Mouse (Mus musculus) mouse embryonic stem cell (cell line): Measurements from ENCODE around the gene Sap30l.

Experiments used
- in situ Hi-C, 2 experiments: fragments of 300-500 bp; cut with MboI; formaldehyde crosslinking; loops; 1 replicate in 1 of 2; 3 replicates in 1 of 2; pipeline ENCODE4 v1.14.3; 2019 to 2020; ENCODE audit warnings: low sequenced_read_pairs in 2 of 2, low pct_unique_long_range_greater_than_20kb in 1 of 2, mixed read lengths in 1 of 2; ENCODE audit not compliant: unreplicated experiment in 1 of 2

The Sap30l gene

DNA sequence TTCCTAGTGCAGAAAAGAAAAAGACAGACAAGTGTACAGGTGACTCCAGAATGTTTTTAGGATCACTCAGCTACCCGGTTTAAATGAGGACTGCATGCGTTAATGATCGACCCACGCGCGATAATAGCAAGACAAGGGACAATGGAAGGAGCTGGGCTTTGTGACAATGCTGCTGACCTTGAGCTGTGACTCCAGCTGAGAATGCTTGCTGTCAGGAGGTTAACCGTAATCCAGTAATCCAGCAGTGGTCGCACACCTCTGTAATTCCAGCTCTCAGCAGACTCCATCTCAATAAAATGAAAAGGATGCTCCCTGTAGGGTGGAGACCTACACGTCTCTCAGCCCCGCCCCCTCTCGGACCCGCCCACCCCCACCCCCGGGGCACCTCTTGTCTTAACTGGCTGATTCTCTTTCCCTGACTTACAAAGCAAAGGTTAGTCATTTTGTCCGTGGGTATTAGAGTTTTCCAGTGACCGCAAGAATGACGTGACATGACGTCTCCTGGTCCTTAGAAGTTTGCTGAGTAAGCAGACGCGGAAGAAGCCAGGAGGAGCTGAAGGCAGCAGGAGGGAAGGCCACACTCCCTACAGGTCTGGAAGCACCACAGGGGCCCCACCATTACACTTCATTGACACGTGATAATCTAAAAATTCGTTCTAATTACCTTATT lies 10.4 kb upstream of the Sap30l start:
- in situ Hi-C loops, result no loop called here

DNA sequence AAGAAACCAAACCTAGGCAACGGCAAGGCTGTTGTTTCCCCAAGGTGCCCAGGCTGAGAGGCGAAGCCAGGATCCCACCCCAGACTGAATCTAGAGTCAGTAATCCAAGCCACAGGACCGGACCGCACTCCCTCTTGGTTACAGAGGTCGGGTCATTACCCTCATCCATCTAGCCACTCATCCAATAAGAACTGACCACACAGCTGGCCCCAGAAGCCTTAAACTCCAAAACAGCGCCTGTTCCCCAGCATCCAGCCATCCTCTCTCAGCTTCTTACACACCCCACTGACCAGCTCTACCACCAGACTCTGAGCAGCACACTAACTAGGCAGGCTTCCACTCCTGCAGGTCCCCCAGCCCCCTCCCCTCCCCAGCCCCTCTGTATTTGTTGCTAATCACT lies 6.4 kb upstream of the Sap30l start:
- in situ Hi-C loops, result no loop called here

DNA sequence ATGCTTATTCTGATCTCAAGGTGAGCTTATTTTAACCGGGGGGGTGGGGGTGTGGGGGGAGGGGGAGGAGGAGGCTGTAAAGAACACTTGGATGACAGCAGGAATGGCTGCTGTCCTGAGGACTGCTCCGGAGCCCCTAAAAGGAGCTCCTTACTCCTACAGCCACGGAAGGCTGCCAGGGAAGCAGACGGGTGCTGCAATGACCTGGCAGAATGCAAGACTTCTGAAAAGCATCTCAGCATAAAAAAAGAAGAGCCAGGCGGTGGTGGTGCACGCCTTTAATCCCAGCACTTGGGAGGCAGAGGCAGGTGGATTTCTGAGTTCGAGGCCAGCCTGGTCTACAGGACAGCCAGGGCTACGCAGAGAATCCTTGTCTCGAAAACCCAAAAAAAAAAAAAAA lies 3.6 kb upstream of the Sap30l start:
- in situ Hi-C loops, result no loop called here

DNA sequence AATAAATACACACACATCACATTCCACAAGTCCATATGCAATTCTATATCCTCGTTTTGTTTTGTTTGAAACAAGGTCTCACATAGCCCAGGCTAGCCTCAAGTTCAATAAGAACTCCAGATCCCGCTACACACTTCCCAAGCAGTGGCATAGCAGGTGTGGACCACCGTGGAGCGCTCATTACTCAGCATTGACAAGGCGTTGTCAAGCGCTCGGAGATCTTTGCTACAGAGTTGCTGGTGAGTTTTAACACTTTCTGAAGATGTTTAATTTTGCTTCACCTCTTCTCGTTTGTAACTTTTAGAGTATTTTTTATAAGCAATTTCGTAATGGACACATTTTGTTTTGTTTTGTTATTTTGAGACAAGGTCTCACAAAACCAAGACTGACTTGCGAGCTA lies 2.0 kb upstream of the Sap30l start:
- in situ Hi-C loops, result no loop called here

DNA sequence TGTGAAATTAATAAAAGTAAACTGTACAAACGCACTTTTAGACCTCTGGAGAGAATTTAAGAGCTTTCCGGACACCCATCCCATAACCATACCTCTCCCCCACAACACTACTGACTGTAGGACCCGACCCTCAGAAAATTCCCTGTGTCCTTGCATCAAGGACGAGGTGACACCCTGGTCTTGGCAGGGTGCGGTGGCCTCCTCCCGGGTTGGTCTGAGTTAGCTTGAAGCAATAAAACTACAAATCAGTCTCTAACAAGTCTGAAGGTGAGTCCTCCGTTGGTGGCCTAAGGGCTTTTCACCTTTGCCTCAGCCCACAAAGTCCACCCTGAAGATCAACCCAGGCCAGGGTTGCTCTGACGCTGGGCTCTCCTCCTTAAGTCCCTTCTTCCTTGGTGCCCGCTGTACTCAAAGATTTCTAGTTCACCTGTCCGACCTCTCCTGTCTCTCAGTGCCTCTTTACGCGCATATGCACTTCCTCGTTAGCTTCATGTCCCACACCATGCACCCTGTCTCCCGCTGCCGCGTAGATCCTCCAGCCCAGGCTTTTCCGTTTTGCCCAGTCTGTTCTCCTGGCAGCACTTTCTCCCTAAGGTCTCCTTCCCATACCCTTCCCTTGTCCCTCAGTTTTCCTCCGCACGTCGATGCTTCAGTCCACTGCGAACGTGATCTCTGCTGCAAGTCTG lies 1.0 kb upstream of the Sap30l start:
- in situ Hi-C loops, result no loop called here

DNA sequence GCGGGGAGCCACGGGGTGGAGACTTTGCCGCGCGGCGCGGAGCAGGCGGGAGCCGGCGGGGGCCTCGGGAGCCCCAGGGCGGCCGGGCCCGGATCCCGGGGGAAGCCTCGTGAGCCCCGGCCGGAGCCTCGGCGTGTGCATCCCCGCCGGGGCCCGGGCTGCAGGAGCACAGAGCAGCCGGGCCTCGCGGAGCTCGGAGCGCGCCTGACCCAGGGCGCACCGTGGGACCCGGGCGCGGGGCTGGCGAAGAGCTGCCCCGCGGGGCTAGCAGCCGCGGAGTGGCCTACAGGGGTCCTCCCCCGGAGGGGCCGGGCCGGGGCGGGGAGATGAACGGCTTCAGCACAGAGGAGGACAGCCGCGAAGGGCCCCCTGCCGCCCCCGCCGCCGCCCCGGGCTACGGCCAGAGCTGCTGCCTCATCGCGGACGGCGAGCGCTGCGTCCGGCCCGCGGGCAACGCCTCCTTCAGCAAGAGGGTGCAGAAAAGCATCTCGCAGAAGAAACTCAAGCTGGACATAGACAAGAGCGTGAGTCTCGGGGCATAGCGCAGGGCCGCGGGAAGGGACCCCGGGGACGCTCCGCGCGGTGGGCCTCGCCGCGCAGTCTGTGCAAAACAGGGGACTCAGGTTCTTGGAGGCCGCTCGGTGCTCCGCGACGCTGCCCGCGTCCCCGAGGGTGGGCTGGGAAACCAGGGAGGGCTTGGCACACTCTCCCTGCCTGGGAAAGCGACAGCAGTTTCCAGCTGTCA lies 501 bp downstream of the Sap30l start:
- in situ Hi-C loops, result no loop called here

DNA sequence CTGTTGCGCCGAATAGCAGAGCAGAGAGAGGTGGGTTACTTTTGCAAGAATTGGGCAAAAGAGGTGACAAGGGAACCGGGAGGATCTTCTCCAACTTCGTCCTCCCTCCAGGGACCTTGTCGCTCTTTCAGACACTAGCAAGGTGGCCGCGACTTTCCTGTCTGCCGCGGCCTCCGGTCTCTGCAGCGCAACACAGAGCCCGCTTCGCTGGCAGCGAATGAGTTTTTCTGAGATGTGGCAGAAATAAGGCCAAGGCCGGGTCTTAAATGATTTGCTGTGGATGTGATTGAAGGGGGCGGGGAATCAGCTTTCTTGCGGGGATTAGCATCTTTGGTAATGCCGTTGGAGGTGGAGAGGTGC lies 1.1 kb downstream of the Sap30l start:
- in situ Hi-C loops, result no loop called here

DNA sequence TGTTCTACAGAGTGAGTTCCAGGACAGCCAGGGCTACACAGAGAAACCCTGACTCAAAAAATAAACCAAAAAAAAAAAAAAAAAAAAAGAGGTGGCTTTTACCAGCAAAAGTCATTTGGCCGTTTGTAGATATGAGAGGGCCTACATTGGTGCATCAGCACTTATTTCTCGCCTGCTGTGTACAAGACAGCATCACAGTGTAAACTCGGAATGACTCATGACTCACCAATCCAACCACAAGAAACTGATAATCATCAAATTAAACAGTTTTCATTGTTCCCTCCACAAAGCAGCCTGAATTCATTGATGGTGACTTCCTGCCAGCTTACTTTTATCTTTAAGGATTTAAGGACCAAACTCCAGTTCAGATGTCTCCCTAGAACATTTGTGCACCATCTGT lies 3.6 kb downstream of the Sap30l start:
- in situ Hi-C loops, result no loop called here

DNA sequence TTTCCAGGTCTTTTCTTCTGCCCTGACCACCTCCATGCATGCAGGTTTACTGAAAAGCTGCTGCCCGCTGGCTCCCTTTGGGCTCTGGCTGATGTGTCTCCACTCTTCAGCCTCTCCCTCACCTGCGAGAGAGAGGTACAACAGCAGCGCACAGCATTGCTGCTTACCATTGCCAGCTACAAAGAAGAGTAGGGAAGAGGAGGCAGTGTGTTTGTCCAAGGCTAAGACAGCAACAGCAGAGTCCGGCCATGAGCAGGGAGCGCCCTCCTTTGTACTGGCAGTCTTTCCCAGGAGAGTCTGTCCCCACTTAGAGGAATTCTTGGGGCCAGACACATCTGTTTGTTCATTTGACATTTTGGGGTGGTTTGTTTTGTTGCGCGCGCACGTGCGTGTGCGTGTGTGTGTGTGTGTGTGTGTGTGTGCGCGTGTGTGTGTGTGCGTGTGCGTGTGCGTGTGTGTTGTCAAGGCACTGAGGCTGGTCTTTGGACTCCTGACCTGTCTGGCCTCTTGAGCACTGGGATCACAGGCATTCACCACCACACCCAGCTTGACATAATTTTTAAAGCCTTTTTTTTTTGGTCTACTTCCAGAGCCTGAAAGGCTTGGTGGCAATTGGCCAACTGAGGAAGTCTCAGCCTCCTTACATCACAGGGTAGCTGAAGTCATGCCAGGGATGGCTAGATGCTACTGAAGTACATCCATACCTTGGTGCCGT lies 7.7 kb downstream of the Sap30l start:
- in situ Hi-C loops, result no loop called here

DNA sequence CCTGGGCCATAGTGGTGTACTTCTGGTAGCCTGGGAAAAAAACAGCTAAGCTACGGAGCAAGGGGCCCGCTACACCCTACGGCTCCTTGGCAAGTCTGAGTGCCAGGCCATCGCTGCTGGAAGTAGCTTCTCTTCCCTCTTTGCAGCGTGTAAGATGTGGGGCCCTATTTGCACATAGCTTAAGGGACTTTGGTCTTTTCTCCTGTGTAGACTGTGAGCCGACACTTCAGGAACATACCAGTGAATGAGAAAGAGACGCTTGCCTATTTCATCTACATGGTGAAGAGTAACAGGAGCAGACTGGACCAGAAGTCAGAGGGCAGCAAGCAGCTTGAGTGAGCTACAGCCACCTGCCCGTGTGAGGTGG lies 8.3 kb downstream of the Sap30l start:
- in situ Hi-C loops, result no loop called here

DNA sequence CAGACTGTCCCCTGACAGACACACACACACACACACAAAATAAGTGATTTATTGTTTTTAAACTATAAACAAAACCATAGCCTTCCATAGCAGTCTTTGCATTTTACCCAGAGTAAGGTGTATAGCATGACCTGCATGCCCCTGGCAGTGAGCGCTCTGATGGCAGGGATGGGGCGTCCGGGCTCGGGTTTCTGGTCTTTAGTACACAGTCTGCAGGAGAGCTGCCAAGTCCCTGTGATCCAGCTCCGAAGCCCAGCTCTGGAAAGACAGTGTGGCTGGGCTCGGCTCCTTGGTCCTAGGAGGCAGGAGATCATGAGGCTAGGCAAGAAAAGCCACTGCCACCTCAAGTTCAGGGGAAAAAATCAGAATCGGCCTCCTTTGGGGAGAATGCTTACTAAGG lies 9.6 kb downstream of the Sap30l start:
- in situ Hi-C loops, result no loop called here

DNA sequence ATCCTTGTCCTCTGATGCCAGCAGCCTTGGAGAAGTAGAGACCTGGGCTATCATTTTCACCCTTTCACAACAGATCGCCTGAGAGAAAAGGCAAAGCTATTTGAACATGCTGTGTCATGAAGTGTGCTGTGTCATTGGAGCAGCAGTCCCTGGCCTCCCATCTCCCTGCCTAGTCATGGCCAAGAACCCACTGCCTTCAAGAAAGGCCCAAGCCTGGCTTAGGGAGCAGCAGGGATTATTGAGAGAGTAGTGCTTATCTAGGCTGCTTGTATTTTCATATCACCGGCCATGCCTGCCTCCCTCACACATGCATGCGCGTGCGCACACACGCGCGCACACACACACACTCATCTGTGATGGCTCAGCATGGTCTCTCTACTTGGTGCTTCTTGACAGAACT lies 10.8 kb downstream of the Sap30l start:
- in situ Hi-C loops, result no loop called here

DNA sequence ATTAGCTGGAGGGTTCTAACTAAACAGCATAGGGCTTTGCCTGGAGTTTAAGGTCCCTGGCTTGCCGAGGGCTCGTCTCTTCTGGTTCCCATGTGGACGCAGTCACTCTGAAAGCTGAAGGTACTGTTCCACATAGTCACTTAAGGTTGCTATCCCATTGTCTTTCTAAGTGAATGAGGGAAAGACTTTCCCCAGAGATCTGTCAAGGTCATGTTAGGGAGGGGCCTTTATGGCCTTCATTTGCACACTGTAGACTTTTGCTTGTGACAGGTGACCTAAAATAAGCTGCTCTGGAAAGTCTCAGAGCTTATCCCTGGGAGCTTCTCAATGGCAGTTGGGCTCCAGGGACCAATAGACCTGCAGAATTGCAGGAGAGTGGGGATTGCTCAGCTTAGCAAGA lies 12.2 kb downstream of the Sap30l start:
- in situ Hi-C loops, result no loop called here

DNA sequence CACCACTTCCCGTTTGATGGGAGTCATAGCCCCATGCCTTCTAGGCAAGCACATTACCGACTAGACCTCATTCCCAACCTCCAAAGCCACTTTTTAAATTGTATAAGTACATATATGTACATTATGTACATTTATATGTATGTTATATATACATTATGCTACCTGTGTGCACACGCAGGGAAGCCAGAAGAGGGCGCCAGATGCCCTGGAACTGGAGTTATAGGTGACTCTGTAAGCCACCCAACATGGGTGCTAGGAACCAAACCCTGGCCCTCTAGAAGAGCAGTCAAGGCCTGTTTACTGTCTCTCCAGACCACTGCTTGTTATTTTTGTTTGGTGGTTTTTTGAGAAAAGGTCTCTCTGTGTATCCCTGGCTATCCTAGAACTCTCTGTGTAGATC lies 16.8 kb downstream of the Sap30l start:
- in situ Hi-C loops, result no loop called here

DNA sequence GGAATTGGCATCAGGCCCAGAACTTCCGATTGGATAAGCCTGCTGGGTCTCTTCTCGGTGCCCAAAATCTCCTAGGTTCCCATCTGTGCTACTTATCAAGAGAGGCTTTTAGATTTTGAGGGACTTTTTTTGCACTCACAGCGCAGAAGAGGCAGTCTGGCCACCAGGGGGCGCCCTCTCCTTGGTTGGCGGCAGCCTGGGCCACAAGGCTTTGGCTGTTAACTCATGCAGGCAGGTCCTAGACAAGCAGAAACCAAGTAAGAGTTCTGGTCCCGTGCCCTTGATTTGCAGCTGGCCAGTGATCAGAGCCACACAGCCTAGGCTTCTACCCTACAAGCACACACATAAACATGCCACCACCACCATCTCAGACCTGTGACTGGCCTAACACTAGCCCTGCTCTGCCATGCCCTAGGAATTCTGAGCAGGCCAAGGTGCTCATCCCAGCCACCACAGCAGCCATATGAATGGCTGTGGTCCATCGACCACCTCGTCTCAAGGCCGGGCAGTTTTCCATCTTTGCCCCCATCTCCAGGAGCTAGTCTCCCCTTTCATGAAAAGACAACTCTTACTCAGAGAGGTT lies 18.7 kb downstream of the Sap30l start:
- in situ Hi-C loops, result loop anchor here (5.0 to 10.0 kb wide), 2 partner anchors 95 to 97 kb away; no protein-coding TSS in a partner anchor

DNA sequence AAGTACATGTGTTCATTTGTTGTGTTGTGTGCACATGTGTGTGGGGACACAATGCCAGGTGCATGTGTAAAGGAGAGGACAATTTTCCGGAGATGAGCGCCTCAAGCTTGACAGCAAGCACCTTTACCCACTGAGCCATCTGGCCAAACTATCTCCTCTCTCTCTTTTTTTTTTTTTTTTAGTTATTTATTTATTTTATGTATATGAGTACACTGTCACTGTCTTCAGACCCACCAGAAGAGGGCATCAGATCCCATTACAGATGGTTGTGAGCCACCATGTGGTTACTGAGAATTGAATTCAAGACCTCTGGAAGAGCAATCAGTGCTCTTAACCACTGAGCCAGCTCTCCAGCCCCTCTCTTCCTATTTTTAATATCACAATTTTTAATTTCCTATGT lies 21.7 kb downstream of the Sap30l start:
- in situ Hi-C loops, result loop anchor here (5.0 to 10.0 kb wide), 2 partner anchors 92 to 94 kb away; no protein-coding TSS in a partner anchor

DNA sequence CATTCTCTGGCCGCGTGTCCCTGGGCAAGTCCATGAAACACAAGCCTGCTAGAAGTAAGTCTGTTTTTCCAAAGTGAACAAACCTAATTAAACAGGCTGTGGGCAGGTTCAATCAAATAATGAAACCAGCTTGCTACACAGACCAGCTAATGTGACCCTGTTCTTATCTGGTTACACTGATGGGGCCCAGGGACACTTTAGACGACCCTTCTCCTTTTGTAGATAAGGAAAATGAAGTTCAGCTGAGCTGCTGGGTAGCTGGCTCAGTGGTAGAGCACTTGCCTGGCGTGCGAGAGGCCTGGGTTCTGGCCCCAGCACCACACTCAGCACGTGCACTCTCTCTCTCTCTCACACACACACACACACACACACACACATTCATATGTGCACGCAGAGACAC lies 22.3 kb downstream of the Sap30l start:
- in situ Hi-C loops, result loop anchor here (5.0 to 10.0 kb wide), 2 partner anchors 91 to 94 kb away; no protein-coding TSS in a partner anchor

DNA sequence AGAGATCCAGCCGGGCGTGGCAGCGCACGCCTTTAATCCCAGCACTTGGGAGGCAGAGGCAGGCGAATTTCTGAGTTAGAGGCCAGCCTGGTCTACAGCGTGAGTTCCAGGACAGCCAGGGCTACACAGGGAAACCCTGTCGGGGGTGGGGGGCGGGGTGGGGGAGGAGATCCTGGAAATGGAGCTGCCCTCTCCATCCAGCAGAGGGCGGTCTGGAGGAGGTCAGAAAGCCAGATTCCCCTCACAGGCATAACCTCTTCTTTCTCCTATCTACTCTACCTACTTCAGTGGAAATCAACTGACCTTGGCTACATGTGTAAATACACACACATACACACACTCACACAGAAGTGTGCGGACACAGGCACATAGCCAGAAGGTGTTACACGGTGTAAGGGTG lies 23.8 kb downstream of the Sap30l start:
- in situ Hi-C loops, result loop anchor here in 1 of 2 experiments (10.0 kb wide), 1 partner anchor 90 kb away; no protein-coding TSS in a partner anchor
